Mouse (Mus musculus) layer of hippocampus, adult 8-10 months (tissue): ENCODE results near the gene Cavin3. TPM values are rescaled to one million over a fixed set of nuclear protein-coding genes. Genes with fewer than 3 reads are reported as not detected.
"Not testable (repeated sequence)": the region's sequence is repeated elsewhere in the genome, so short reads cannot be mapped to it uniquely, and the experiment has no call there.

Source experiments
- DNase-seq, 2 experiments: peaks; one replicate each; pipeline ENCODE4 v3.0.0; 2022; ENCODE audit warnings: low spot score in 2 of 2
- total RNA-seq, 4 experiments: library from RNA; stranded (reverse); gene quantifications; 2 replicates each; pipeline ENCODE4 v1.2.4; 2022

The Cavin3 gene
- total RNA-seq, 4 experiments from 2014 or later: 11.0 to 14.1 (median 12.4) TPM

DNA sequence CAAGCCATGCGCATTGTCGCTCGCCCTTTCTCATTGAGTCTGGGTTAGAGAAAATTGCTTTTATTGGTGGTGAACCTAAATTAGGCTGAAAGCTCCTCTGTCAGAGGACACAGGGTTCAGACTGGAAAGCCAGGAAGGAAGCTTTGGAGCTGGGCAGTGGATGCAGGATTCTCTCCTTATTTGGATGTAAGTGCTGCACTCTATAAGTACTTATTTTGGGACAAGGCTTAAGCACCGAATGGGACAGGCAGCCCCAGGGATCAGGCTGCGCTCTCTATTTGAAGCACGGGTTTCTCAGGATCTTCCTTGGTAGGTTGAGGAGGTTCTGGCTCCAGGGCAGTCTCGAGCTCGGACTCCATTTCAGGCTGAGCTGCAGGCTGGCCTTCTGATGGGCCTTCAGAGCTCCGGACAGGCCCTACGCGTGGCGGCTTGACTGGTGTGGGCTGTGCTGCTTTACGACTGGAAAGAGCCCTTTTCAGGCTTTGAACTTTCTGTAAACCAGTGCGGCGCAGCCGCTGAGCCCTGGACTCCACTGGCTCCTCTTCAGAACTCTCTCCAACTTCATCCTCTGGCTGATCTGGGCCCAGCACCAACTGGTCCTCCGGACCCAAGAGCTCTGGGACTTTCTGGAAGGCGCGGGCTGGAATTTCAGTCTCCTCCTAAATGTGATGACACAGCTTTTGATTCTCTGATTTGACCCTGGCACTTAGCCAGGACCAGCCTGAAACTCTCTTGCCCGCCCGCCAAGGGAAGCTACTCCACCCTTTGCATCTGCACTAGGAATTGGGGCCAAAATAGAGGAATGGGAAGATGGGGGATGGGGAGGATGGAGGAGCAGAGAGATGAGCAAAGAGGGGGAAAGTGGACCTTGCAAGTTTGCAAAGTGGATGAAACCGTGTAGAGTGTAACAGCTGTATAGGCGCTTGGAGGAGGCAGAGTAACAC lies 1.3 kb downstream of the Cavin3 start:
- DNase-seq: peak; percentile 11 to 22

DNA sequence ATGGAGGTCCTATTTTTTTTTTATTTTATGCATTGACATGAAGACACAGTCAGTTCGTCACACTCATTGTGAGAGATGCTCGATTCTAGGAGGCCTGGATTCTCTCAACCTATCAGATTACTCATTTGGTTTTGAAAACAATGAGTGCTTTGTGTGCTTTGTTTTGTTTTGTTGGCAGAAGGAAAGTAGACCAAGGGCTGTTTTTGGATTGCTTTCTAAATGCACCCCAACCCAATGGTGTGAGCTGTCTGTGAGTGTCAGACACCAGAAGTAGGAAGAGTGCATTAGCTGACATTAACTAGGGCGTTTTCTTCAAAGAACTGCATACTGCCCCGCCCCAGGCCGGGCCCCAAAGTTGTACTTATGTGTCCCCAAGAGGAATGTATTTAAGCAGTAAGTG lies 2.0 kb downstream of the Cavin3 start:
- no peak for DNase-seq

DNA sequence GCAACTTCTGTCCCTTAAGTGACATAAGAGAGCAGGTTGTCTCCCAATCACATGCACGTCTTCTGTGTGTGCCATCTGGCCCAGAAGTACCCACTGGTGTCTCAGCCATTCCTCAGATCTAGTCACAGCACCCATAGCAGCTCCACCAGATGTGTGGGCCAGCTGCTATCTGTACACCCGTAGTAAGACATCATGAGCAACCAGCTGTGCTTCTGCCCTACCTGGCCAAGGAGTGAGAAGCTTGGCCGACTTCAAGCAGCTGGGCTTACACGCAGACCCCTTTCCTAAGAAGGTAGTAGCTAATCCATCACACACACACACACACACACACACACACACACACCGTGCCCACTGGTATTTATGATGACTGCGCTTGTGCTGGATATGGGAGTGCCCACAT lies 2.9 kb downstream of the Cavin3 start:
- DNase-seq: no peak

DNA sequence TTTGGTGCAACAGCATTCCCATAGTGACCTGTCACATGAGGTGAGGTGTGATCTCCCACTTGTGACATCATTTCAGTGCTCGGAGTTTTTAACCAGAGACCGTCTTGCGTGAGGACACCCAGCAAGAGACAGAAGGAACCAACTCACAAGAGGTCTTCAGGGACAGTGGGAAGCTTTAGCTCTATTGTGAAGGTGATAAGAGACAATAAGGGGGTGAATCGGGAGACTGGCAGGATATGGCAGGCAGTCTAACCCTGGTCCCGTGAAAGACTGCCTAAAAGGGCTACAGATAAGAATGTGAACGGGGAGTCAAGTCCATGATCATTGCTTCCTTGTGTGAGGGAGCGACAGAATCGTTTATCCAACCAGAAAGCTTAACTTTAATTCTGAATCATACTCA lies 3.8 kb downstream of the Cavin3 start:
- no peak for DNase-seq

DNA sequence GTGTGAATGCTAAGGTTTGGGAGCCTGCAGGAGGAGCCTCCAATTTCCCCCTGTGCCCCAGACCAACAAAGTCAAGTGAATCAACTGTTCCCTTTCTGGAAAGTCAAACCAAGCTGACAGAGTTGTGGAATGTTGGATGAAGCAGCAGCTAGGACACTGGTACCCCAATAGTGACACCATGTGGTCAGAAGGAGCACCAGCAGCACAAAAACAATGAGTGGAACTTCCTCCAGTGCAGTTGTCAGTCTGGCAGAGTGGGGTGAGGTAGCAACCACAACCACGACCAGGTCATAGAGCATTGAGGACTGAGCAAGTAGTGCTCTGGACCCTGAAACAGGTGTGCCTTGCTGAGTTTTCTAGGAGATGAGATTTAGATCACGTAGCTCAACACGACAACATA lies 4.3 kb downstream of the Cavin3 start:
- DNase-seq: peak; percentile 39 to 56

DNA sequence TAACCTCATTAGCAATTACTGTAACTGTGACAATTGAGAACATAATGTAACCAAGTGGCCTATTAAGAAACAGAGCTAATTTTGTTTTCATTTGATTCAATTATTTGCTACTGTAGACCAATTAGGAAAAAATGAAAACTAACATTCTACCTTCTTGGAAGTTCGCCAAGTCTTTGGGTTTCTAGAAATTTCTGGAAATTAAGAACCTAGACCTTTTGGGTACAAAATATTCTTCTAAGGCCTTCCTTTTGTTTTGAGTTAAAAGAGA lies 4.7 kb downstream of the Cavin3 start:
- no peak for DNase-seq

- DNase-seq: no peak
These were observed 5.2 kb downstream of the Cavin3 start for GRCm38 (mm10) chr7:105476683-105477432.

DNA sequence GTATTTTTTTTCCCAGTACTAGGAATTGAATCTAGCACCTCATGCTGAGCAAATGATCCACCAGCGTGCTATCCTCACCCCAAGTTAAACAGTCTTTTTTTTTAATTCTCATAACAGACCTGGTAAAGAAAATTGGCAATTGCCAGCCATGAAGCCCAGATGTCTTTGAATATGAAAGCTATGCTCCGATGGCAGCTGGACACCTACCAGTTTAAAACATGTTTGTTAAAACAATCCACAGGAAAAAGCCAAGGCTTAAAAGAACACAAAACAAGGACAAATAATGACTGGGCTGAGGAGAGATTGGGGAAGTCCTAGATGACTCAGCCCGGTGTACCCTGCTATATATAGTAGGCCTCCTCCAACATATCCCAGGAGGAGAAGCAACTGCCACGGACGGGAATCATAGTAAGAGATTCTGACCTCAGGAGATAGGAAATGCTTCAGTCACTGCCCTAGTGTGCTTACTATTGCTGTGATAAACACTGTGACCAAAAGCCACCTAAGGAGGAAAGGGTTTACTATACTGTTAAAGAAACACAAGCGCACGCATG lies 6.6 kb downstream of the Cavin3 start:
- no peak for DNase-seq

DNA sequence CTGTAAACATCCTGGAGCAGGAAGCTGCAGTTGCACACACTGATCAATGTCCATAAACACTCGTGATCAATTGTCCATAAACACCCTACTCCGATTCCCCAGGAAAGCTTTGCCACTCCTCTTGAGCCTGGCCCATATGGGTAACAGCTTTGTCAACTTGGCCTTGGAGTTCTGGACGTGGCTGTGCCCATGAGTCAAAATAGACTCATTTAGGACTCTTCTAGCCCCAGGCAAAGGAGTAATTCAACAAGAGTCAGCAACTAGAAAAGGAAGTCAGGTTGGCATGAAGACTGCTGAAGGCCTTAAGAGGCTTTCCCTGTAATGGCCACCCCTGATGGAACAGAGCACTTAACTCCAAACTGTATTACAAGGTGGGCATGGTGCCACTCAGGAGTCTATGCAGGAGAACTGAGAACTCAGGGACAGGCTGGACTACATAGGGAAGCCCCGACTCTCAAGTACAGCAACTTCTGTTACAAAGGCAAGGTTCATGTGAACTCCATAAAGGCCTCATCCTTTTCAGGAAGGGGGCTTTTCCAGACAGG lies 7.3 kb downstream of the Cavin3 start:
- DNase-seq: no peak

DNA sequence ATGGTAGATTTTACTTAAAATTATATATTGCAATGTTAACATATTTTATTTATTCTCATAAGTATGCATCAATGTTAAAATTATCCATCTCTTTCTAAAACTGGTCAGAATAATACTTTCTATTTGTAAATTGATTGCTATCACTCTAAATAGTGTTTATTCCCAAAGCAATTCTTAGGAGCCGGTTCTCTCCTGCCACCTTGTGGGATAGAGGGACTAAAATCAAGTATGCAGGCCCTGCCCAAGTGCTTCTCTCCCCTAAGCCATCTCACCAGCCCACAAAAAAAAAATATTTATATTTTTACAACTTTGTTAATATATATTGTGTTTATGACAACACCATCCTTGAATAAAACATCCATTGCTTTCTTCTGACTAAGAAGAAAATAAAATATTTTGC lies 9.5 kb downstream of the Cavin3 start:
- DNase-seq: no peak

DNA sequence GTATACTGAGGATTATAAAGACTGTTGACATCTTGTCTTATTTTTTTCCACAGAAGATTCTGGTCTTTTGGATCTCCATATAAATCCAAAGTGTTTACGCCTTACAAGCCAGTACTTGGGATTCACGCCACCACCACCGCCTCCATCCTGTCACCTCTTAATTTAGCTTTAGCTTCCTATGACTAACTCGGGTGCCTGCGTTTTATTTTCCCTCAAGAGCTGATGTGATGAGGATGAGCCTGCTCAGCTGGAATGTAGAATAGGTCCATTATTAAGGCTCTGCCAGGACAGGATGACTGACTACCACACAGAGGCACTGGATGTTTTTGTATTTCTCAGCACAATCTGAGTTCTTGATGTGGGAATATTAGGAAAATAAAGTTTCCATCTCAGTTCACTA lies 16.6 kb downstream of the Cavin3 start:
- not testable (repeated sequence) for DNase-seq

GRCm38 (mm10) chr7:105458546-105458945 lies 23.6 kb downstream of the Cavin3 start:
- no peak for DNase-seq

- DNase-seq: not testable (repeated sequence)
These were observed 28.8 kb downstream of the Cavin3 start for GRCm38 (mm10) chr7:105453345-105453744.

- DNase-seq: no peak
These were observed 37.0 kb downstream of the Cavin3 start for GRCm38 (mm10) chr7:105445076-105445475.

GRCm38 (mm10) chr7:105441426-105441825 lies 40.7 kb downstream of the Cavin3 start:
- DNase-seq: no peak

GRCm38 (mm10) chr7:105437979-105438772 lies 43.9 kb downstream of the Cavin3 start:
- DNase-seq: no peak

DNA sequence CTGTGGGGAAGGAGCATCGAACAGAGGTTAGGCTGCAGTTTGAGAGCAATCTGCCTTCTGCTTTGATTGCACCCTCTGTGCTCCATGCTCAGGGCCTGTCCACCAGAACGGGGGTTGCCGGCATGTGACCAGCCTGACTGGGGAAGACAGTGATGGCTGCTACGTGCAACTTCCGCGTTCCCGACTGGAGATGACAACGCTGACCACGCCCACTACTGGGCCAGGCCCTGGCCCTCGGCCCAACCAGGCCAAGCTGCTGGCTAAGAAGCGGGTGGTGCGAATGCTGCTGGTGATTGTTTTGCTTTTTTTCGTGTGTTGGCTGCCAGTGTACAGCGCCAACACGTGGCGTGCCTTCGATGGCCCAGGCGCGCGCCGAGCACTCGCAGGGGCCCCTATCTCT lies 47.3 kb downstream of the Cavin3 start:
- no peak for DNase-seq

- no peak for DNase-seq
These were observed 48.2 kb downstream of the Cavin3 start for GRCm38 (mm10) chr7:105433859-105434258.

DNA sequence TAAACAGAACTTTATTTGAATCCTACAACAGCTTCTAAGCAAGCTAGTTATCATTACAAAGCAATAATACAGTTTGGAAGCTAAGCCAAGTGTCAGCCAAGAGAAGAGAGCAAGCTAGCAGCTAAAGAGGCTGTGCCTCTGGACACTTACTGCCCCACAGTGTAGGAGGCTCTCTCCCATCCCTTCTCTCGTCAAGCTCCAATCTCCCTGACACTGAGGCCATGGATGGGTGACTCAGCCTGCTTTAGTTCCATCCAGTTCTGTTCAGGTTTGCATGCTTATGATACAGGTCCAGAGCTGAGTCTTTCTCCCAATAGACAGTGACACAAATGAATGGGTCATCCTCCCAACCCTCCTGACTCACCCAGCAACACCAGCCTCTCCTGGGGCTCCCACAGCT lies 50.0 kb downstream of the Cavin3 start:
- no peak for DNase-seq
